Mouse (Mus musculus): ENCODE data around the gene Hoxb6. TPM values are rescaled to one million over a fixed set of nuclear protein-coding genes. Genes with fewer than 3 reads are reported as not detected.

The Hoxb6 gene
- polyA plus RNA-seq, 1 experiment: not detected

- H3K4me3 ChIP-seq (ENCODE audit: insufficient read depth, low read length): no peak overlapping the region
- TF ChIP-seq CTCF (IDR thresholded peaks at IDR 0.05; ENCODE audit: extremely low read depth, insufficient read depth, low read length) (no peak), POLR2A (IDR thresholded peaks at IDR 0.05; ENCODE audit: extremely low read depth, insufficient read depth, low read length) (no peak)
- no peaks in the 10 kb centered on the region for H3K4me1 ChIP-seq (ENCODE audit: control insufficient read depth, insufficient read depth, low read length)
- no peak overlapping the region for H3K27ac ChIP-seq (ENCODE audit: insufficient read depth, low read length)
Observed at GRCm38 (mm10) chr11:96314671-96315343, 22.5 kb downstream of the Hoxb6 start.

- H3K4me3 ChIP-seq (ENCODE audit: insufficient read depth, low read length): no peak overlapping the region
- H3K27ac ChIP-seq (ENCODE audit: insufficient read depth, low read length): no peak overlapping the region
- TF ChIP-seq POLR2A (IDR thresholded peaks at IDR 0.05; ENCODE audit: extremely low read depth, insufficient read depth, low read length): no peak
- TF ChIP-seq CTCF (IDR thresholded peaks at IDR 0.05; ENCODE audit: extremely low read depth, insufficient read depth, low read length): no peak
- no peaks in the 10 kb centered on the region for H3K4me1 ChIP-seq (ENCODE audit: control insufficient read depth, insufficient read depth, low read length)
Observed at GRCm38 (mm10) chr11:96315344-96315681, 23.0 kb downstream of the Hoxb6 start.

GRCm38 (mm10) chr11:96316696-96317607 lies 24.7 kb downstream of the Hoxb6 start:
- Histone ChIP-seq H3K4me1 (ENCODE audit: control insufficient read depth, insufficient read depth, low read length) (no peaks in the 10 kb centered on the region), H3K4me3 (ENCODE audit: insufficient read depth, low read length) (no peak overlapping the region), H3K27ac (ENCODE audit: insufficient read depth, low read length) (no peak overlapping the region)
- TF ChIP-seq CTCF (IDR thresholded peaks at IDR 0.05; ENCODE audit: extremely low read depth, insufficient read depth, low read length) (no peak), POLR2A (IDR thresholded peaks at IDR 0.05; ENCODE audit: extremely low read depth, insufficient read depth, low read length) (no peak)

- no peak within 1 kb of the TSS for H3K27ac ChIP-seq (ENCODE audit: insufficient read depth, low read length)
- no peaks in the 10 kb centered on the region for H3K4me1 ChIP-seq (ENCODE audit: control insufficient read depth, insufficient read depth, low read length)
- TF ChIP-seq POLR2A (IDR thresholded peaks at IDR 0.05; ENCODE audit: extremely low read depth, insufficient read depth, low read length) (no peak), CTCF (IDR thresholded peaks at IDR 0.05; ENCODE audit: extremely low read depth, insufficient read depth, low read length) (no peak)
- H3K4me3 ChIP-seq (ENCODE audit: insufficient read depth, low read length): no peak within 1 kb of the TSS
Observed at GRCm38 (mm10) chr11:96317608-96318367, 25.5 kb downstream of the Hoxb6 start, which contains the start of gene Hoxb4. Gene Hoxb4, plus strand, starts transcription at chr11:96318267.

GRCm38 (mm10) chr11:96318368-96319070 lies 26.2 kb downstream of the Hoxb6 start:
- TF ChIP-seq CTCF (IDR thresholded peaks at IDR 0.05; ENCODE audit: extremely low read depth, insufficient read depth, low read length) (no peak), POLR2A (IDR thresholded peaks at IDR 0.05; ENCODE audit: extremely low read depth, insufficient read depth, low read length) (no peak)
- no peaks in the 10 kb centered on the region for H3K4me1 ChIP-seq (ENCODE audit: control insufficient read depth, insufficient read depth, low read length)
- no peak overlapping the region for H3K27ac ChIP-seq (ENCODE audit: insufficient read depth, low read length)
- no peak overlapping the region for H3K4me3 ChIP-seq (ENCODE audit: insufficient read depth, low read length)

GRCm38 (mm10) chr11:96319071-96319902 lies 27.0 kb downstream of the Hoxb6 start:
- no peak overlapping the region for H3K4me3 ChIP-seq (ENCODE audit: insufficient read depth, low read length)
- H3K27ac ChIP-seq (ENCODE audit: insufficient read depth, low read length): no peak overlapping the region
- no peak for TF ChIP-seq POLR2A (IDR thresholded peaks at IDR 0.05; ENCODE audit: extremely low read depth, insufficient read depth, low read length)
- TF ChIP-seq CTCF (IDR thresholded peaks at IDR 0.05; ENCODE audit: extremely low read depth, insufficient read depth, low read length): no peak
- H3K4me1 ChIP-seq (ENCODE audit: control insufficient read depth, insufficient read depth, low read length): no peaks in the 10 kb centered on the region

GRCm38 (mm10) chr11:96319910-96320309 lies 27.6 kb downstream of the Hoxb6 start:
- Histone ChIP-seq H3K27ac (ENCODE audit: insufficient read depth, low read length) (no peak overlapping the region), H3K4me3 (ENCODE audit: insufficient read depth, low read length) (no peak overlapping the region), H3K4me1 (ENCODE audit: control insufficient read depth, insufficient read depth, low read length) (no peaks in the 10 kb centered on the region)
- TF ChIP-seq POLR2A (IDR thresholded peaks at IDR 0.05; ENCODE audit: extremely low read depth, insufficient read depth, low read length) (no peak), CTCF (IDR thresholded peaks at IDR 0.05; ENCODE audit: extremely low read depth, insufficient read depth, low read length) (no peak)

GRCm38 (mm10) chr11:96320688-96321087 lies 28.4 kb downstream of the Hoxb6 start:
- Histone ChIP-seq H3K4me3 (ENCODE audit: insufficient read depth, low read length) (no peak overlapping the region), H3K27ac (ENCODE audit: insufficient read depth, low read length) (no peak overlapping the region), H3K4me1 (ENCODE audit: control insufficient read depth, insufficient read depth, low read length) (no peaks in the 10 kb centered on the region)
- no peak for TF ChIP-seq POLR2A (IDR thresholded peaks at IDR 0.05; ENCODE audit: extremely low read depth, insufficient read depth, low read length)
- TF ChIP-seq CTCF (IDR thresholded peaks at IDR 0.05; ENCODE audit: extremely low read depth, insufficient read depth, low read length): no peak

Data from cortical plate, adult 2 months (tissue).